Comparison of ENCODE assay signal across 8 mouse cellular contexts in the genomic region with DNA sequence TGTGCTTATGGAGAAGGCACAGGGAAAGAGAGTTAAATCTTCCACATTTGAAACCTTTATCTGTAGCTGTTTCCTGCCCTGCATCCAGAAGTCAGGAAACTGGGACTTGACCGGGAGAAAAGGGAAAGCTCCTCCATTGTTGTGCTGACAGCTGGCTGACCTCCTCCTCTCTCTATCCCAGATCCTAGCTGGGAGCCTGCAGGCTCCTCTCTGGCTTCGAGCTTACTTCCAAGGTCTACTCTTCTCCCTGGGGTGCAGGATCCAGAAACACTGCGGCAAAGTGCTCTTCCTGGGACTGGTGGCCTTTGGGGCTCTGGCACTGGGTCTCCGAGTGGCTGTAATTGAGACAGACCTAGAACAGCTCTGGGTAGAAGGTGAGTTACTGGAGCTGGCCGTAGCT. TPM values are rescaled to one million over a fixed set of nuclear protein-coding genes. Genes with fewer than 3 reads are reported as not detected.
DNase-seq lines count a peak whose midpoint lies in the region; ATAC-seq and TF ChIP-seq lines count a peak whose summit lies in the region.

No protein-coding gene starts in this region.

- no peak for TF ChIP-seq EP300 in lung, postnatal 0 days (IDR thresholded peaks at IDR 0.05)
- TF ChIP-seq EP300 in stomach, postnatal 0 days (optimal IDR thresholded peaks at IDR 0.05): no peak

- no peaks in the 10 kb centered on the region; the same call in 1 of the 2 replicates for H3K4me1 ChIP-seq in lung, postnatal 0 days (ENCODE audit: insufficient read depth, low read depth, low read length)
- H3K4me1 ChIP-seq in heart, embryonic 14.5 days (ENCODE audit: control insufficient read depth in 2 of 2, insufficient read depth in 2 of 2, low read length in 2 of 2): peaks cover 4 to 15% of the 10 kb centered on the region in 2 experiments; a peak in 3 of 4 replicates
- H3K4me1 ChIP-seq in liver, embryonic 11.5 days (replicated peaks; ENCODE audit: control insufficient read depth, insufficient read depth, low read length): peaks cover 11% of the 10 kb centered on the region
- peaks cover 4% of the 10 kb centered on the region; the same call in 1 of the 2 replicates for H3K4me1 ChIP-seq in stomach, postnatal 0 days (replicated peaks; ENCODE audit: control insufficient read depth, insufficient read depth)

- no peaks in the 10 kb centered on the region for H3K9me3 ChIP-seq in lung, postnatal 0 days (ENCODE audit: low read length)
- H3K9me3 ChIP-seq in heart, embryonic 14.5 days (ENCODE audit: control insufficient read depth, low read length): no peaks in the 10 kb centered on the region
- no peaks in the 10 kb centered on the region for H3K9me3 ChIP-seq in liver, embryonic 11.5 days (ENCODE audit: control insufficient read depth, low read length)
- no peaks in the 10 kb centered on the region for H3K9me3 ChIP-seq in stomach, postnatal 0 days (ENCODE audit: control insufficient read depth, low read length)

- H3K36me3 ChIP-seq in lung, postnatal 0 days (ENCODE audit: insufficient read depth, low read length): no peaks in the 10 kb centered on the region
- H3K36me3 ChIP-seq in heart, embryonic 14.5 days (ENCODE audit: control insufficient read depth, insufficient read depth, low read length): no peaks in the 10 kb centered on the region
- H3K36me3 ChIP-seq in liver, embryonic 11.5 days (ENCODE audit: control insufficient read depth, insufficient read depth, low read length): no peaks in the 10 kb centered on the region
- H3K36me3 ChIP-seq in stomach, postnatal 0 days (ENCODE audit: control insufficient read depth, insufficient read depth, low read length): no peaks in the 10 kb centered on the region

- no peak overlapping the region for H3K27ac ChIP-seq in lung, postnatal 0 days (ENCODE audit: low read length)
- peak overlapping the region; percentile 73 to 75 for H3K27ac ChIP-seq in heart, embryonic 14.5 days (replicated peaks in 1 of 2; ENCODE audit: control insufficient read depth in 1 of 2, insufficient read depth in 1 of 2, low read depth in 2 of 2, low read length in 2 of 2)
- no peak overlapping the region for H3K27ac ChIP-seq in liver, embryonic 11.5 days (ENCODE audit: low read depth, low read length)
- peak overlapping the region; percentile 75 for H3K27ac ChIP-seq in stomach, postnatal 0 days (replicated peaks)

- no peak for TF ChIP-seq CTCF in lung, postnatal 0 days (IDR thresholded peaks at IDR 0.05)
- TF ChIP-seq CTCF in stomach, postnatal 0 days (IDR thresholded peaks at IDR 0.05; ENCODE audit: low read depth): no peak

- no peaks in the 10 kb centered on the region for H3K27me3 ChIP-seq in lung, postnatal 0 days (replicated peaks; ENCODE audit: insufficient read depth, low read length)
- H3K27me3 ChIP-seq in heart, embryonic 14.5 days (ENCODE audit: control insufficient read depth, insufficient read depth, low read length): no peaks in the 10 kb centered on the region
- peaks cover 14% of the 10 kb centered on the region for H3K27me3 ChIP-seq in liver, embryonic 11.5 days (replicated peaks; ENCODE audit: control insufficient read depth, insufficient read depth, low read length)
- H3K27me3 ChIP-seq in stomach, postnatal 0 days (ENCODE audit: control insufficient read depth, insufficient read depth, low read length): no peaks in the 10 kb centered on the region

- no peak for ATAC-seq in lung, postnatal 0 days
- no peak for ATAC-seq in heart, embryonic 14.5 days (ENCODE audit: insufficient number of reproducible peaks, insufficient read depth, low FRiP score, low read depth)
- ATAC-seq in liver, embryonic 11.5 days (replicated peaks; ENCODE audit: low FRiP score): no peak
- no peak for ATAC-seq in stomach, postnatal 0 days (ENCODE audit: low FRiP score, low TSS enrichment)

- peak overlapping the region; percentile 94 for H3K4me2 ChIP-seq in lung, postnatal 0 days (replicated peaks; ENCODE audit: low read depth, low read length)
- H3K4me2 ChIP-seq in heart, embryonic 14.5 days (ENCODE audit: low read length): peak overlapping the region; percentile 86
- peak overlapping the region; percentile 94 for H3K4me2 ChIP-seq in liver, embryonic 11.5 days
- H3K4me2 ChIP-seq in stomach, postnatal 0 days (replicated peaks; ENCODE audit: low read depth): peak overlapping the region; percentile 88

- DNase-seq in lung, postnatal 0 days (ENCODE audit: low spot score): peak; percentile 18
- no peak for DNase-seq in lung, postnatal 10 days
- no peak for DNase-seq in liver, embryonic 11.5 days (ENCODE audit: low spot score)
- DNase-seq in stomach, postnatal 0 days (ENCODE audit: low spot score): no peak
- no peak for DNase-seq in right cerebral cortex, postnatal 36 days (ENCODE audit: low spot score in 2 of 2)
- DNase-seq in cerebellum, adult 9-10 months: no peak
- no peak for DNase-seq in spleen, adult 18-20 months

- H3K9ac ChIP-seq in lung, postnatal 0 days (replicated peaks; ENCODE audit: low read depth): peak overlapping the region; percentile 41; the same call in 1 of the 2 replicates
- peak overlapping the region; percentile 39; the same call in 1 of the 2 replicates for H3K9ac ChIP-seq in heart, embryonic 14.5 days (ENCODE audit: low read length)
- no peak overlapping the region for H3K9ac ChIP-seq in liver, embryonic 11.5 days (ENCODE audit: low read depth, low read length)
- H3K9ac ChIP-seq in stomach, postnatal 0 days (ENCODE audit: low read length): peak overlapping the region; percentile 73

- 10% methylated on average over 5 of the region's 5 CpGs for WGBS in lung, postnatal 0 days
- WGBS in heart, embryonic 14.5 days: 14% methylated on average over 5 of the region's 5 CpGs
- 25% methylated on average over 5 of the region's 5 CpGs for WGBS in liver, embryonic 11.5 days
- WGBS in stomach, postnatal 0 days: 11% methylated on average over 5 of the region's 5 CpGs

- H3K4me3 ChIP-seq in lung, postnatal 0 days (ENCODE audit: low read depth, low read length): peak overlapping the region; percentile 48
- peak overlapping the region; percentile 48 to 58 for H3K4me3 ChIP-seq in heart, embryonic 14.5 days (ENCODE audit: control insufficient read depth in 1 of 2, insufficient read depth in 1 of 2, low read depth in 1 of 2, low read length in 2 of 2)
- peak overlapping the region; percentile 61; the same call in 1 of the 2 replicates for H3K4me3 ChIP-seq in liver, embryonic 11.5 days (ENCODE audit: low read depth, low read length)
- H3K4me3 ChIP-seq in stomach, postnatal 0 days (ENCODE audit: low read depth, low read length): peak overlapping the region; percentile 56

RNA-seq across cellular contexts. Expression of a gene that starts 0.8 kb away (rescaled TPM):
- 3.6 and 4.0 TPM in 2 replicates for polyA plus RNA-seq in lung, postnatal 0 days (2015; fragmentation: Nextera tagmentation; extraction: Ambion mirVana)
- 1.8 and 2.0 TPM in 2 replicates for polyA plus RNA-seq in heart, embryonic 14.5 days (2014; fragmentation: Nextera tagmentation; extraction: Ambion mirVana)
- polyA plus RNA-seq in liver, embryonic 11.5 days (2014; fragmentation: Nextera tagmentation; extraction: Ambion mirVana): 1.4 and 1.8 TPM in 2 replicates
- polyA plus RNA-seq in stomach, postnatal 0 days (2015; fragmentation: Nextera tagmentation; extraction: Ambion mirVana): 1.3 and 1.5 TPM in 2 replicates

RNA-seq across cellular contexts. Expression of a gene that starts 28.9 kb away (rescaled TPM):
- polyA plus RNA-seq in lung, postnatal 0 days (2015; fragmentation: Nextera tagmentation; extraction: Ambion mirVana): 3.8 and 4.3 TPM in 2 replicates
- polyA plus RNA-seq in heart, embryonic 14.5 days (2014; fragmentation: Nextera tagmentation; extraction: Ambion mirVana): 2.5 and 3.8 TPM in 2 replicates
- polyA plus RNA-seq in liver, embryonic 11.5 days (2014; fragmentation: Nextera tagmentation; extraction: Ambion mirVana): 8.3 and 8.5 TPM in 2 replicates
- 5.7 and 5.9 TPM in 2 replicates for polyA plus RNA-seq in stomach, postnatal 0 days (2015; fragmentation: Nextera tagmentation; extraction: Ambion mirVana)

RNA-seq across cellular contexts. Expression of a gene that starts 29.9 kb away (rescaled TPM):
- polyA plus RNA-seq in lung, postnatal 0 days (2015; fragmentation: Nextera tagmentation; extraction: Ambion mirVana): 26.1 and 27.2 TPM in 2 replicates
- polyA plus RNA-seq in heart, embryonic 14.5 days (2014; fragmentation: Nextera tagmentation; extraction: Ambion mirVana): not detected in 2 replicates
- polyA plus RNA-seq in liver, embryonic 11.5 days (2014; fragmentation: Nextera tagmentation; extraction: Ambion mirVana): not detected in 2 replicates
- 0.58 and 0.62 TPM in 2 replicates for polyA plus RNA-seq in stomach, postnatal 0 days (2015; fragmentation: Nextera tagmentation; extraction: Ambion mirVana)

RNA-seq across cellular contexts. Expression of a gene that starts 37.1 kb away (rescaled TPM):
- polyA plus RNA-seq in lung, postnatal 0 days (2015; fragmentation: Nextera tagmentation; extraction: Ambion mirVana): 4.0 and 5.0 TPM in 2 replicates
- 1.6 and 2.0 TPM in 2 replicates for polyA plus RNA-seq in heart, embryonic 14.5 days (2014; fragmentation: Nextera tagmentation; extraction: Ambion mirVana)
- polyA plus RNA-seq in liver, embryonic 11.5 days (2014; fragmentation: Nextera tagmentation; extraction: Ambion mirVana): 2.4 and 2.5 TPM in 2 replicates
- polyA plus RNA-seq in stomach, postnatal 0 days (2015; fragmentation: Nextera tagmentation; extraction: Ambion mirVana): 18.1 and 18.7 TPM in 2 replicates

RNA-seq across cellular contexts. Expression of a gene that starts 59.4 kb away (rescaled TPM):
- 633 and 681 TPM in 2 replicates for polyA plus RNA-seq in lung, postnatal 0 days (2015; fragmentation: Nextera tagmentation; extraction: Ambion mirVana)
- polyA plus RNA-seq in heart, embryonic 14.5 days (2014; fragmentation: Nextera tagmentation; extraction: Ambion mirVana): 784 and 900 TPM in 2 replicates
- 1,349 and 1,481 TPM in 2 replicates for polyA plus RNA-seq in liver, embryonic 11.5 days (2014; fragmentation: Nextera tagmentation; extraction: Ambion mirVana)
- 752 and 809 TPM in 2 replicates for polyA plus RNA-seq in stomach, postnatal 0 days (2015; fragmentation: Nextera tagmentation; extraction: Ambion mirVana)

Comparison
In these comparisons a context has a peak if more than half of its experiments do, and no peak if none do; other contexts are left out.
1. H3K27ac ChIP-seq: peak in heart, embryonic 14.5 days (2 of 2) and stomach, postnatal 0 days (single experiment); none in lung, postnatal 0 days (single experiment) and liver, embryonic 11.5 days (single experiment).
2. RNA of a gene that starts 29.9 kb away (polyA plus RNA-seq): 26.1 to 27.2 TPM in lung, postnatal 0 days; 0.58 to 0.62 TPM in stomach, postnatal 0 days, not detected in liver, embryonic 11.5 days and not detected in heart, embryonic 14.5 days; every median in the first group is over 10 times any median in the second.
3. Peak in every context shown above with its lines, with median percentiles within 50 percentile points of each other: H3K4me2 ChIP-seq and H3K4me3 ChIP-seq.